Mouse (Mus musculus): Measurements from ENCODE around the gene Hgd. TPM values are rescaled to one million over a fixed set of nuclear protein-coding genes. Genes with fewer than 3 reads are reported as not detected.

Hgd gene
- polyA plus RNA-seq, 1 experiment from 2014 or later = 0.31 TPM

GRCm38 (mm10) chr16:37663643-37664459 is 83.9 kb downstream of the Hgd start:
- no peak for DNase-seq (ENCODE audit: low spot score)
- no peaks in the 10 kb centered on the region for H3K27me3 ChIP-seq (ENCODE audit: low read depth, poor library complexity, severe bottlenecking)
- H3K4me3 ChIP-seq = no peak overlapping the region
- H3K4me1 ChIP-seq = peaks cover 14% of the 10 kb centered on the region
- no peak overlapping the region for H3K27ac ChIP-seq (replicated peaks)
- H3K36me3 ChIP-seq = no peaks in the 10 kb centered on the region
- H3K9me3 ChIP-seq (replicated peaks) = no peaks in the 10 kb centered on the region
- whole genome bisulfite sequencing = 64% methylated on average over 9 of the region's 9 CpGs

GRCm38 (mm10) chr16:37665394-37665935 is 85.5 kb downstream of the Hgd start:
- no peak overlapping the region for H3K4me3 ChIP-seq
- no peaks in the 10 kb centered on the region for H3K27me3 ChIP-seq (ENCODE audit: low read depth, poor library complexity, severe bottlenecking)
- WGBS = 75% methylated on average over 5 of the region's 5 CpGs
- peaks cover 15% of the 10 kb centered on the region for H3K4me1 ChIP-seq
- DNase-seq (ENCODE audit: low spot score) = no peak
- no peaks in the 10 kb centered on the region for H3K9me3 ChIP-seq (replicated peaks)
- H3K27ac ChIP-seq (replicated peaks) = no peak overlapping the region
- no peaks in the 10 kb centered on the region for H3K36me3 ChIP-seq

- Histone ChIP-seq H3K27ac (replicated peaks) (no peak overlapping the region), H3K4me1 (peaks cover 7% of the 10 kb centered on the region), H3K27me3 (ENCODE audit: low read depth, poor library complexity, severe bottlenecking) (no peaks in the 10 kb centered on the region), H3K36me3 (no peaks in the 10 kb centered on the region), H3K4me3 (no peak overlapping the region), H3K9me3 (replicated peaks) (peaks cover 8% of the 10 kb centered on the region; the same call in 1 of the 2 replicates)
- no peak for DNase-seq (ENCODE audit: low spot score)
- 48% methylated on average over 4 of the region's 4 CpGs for WGBS
Observed at GRCm38 (mm10) chr16:37670666-37671283, 90.8 kb downstream of the Hgd start.

GRCm38 (mm10) chr16:37675326-37675725 is 95.4 kb downstream of the Hgd start:
- WGBS = 93% methylated on average over 5 of the region's 5 CpGs
- no peak for DNase-seq (ENCODE audit: low spot score)
- H3K27ac ChIP-seq (replicated peaks) = no peak overlapping the region

GRCm38 (mm10) chr16:37676024-37676676 is 96.2 kb downstream of the Hgd start:
- H3K4me1 ChIP-seq = peaks cover 25% of the 10 kb centered on the region
- H3K9me3 ChIP-seq (replicated peaks) = peaks cover 8% of the 10 kb centered on the region; the same call in 1 of the 2 replicates
- no peaks in the 10 kb centered on the region for H3K27me3 ChIP-seq (ENCODE audit: low read depth, poor library complexity, severe bottlenecking)
- DNase-seq (ENCODE audit: low spot score) = no peak
- WGBS = 57% methylated on average over 17 of the region's 17 CpGs
- H3K4me3 ChIP-seq = 0 out of 2 replicates have a peak overlapping the region, but pooled peaks have one; percentile 2
- H3K27ac ChIP-seq (replicated peaks) = peak overlapping the region; percentile 19
- no peaks in the 10 kb centered on the region for H3K36me3 ChIP-seq

More at GRCm38 (mm10) chr16:37675326-37675725, 95.4 kb downstream of the Hgd start:
- H3K36me3 ChIP-seq = no peaks in the 10 kb centered on the region
- peaks cover 30% of the 10 kb centered on the region for H3K4me1 ChIP-seq
- H3K4me3 ChIP-seq = no peak overlapping the region
- H3K9me3 ChIP-seq (replicated peaks) = peaks cover 8% of the 10 kb centered on the region; the same call in 1 of the 2 replicates
- no peaks in the 10 kb centered on the region for H3K27me3 ChIP-seq (ENCODE audit: low read depth, poor library complexity, severe bottlenecking)

GRCm38 (mm10) chr16:37676677-37677072 is 96.7 kb downstream of the Hgd start:
- no peak overlapping the region for H3K4me3 ChIP-seq
- no peaks in the 10 kb centered on the region for H3K27me3 ChIP-seq (ENCODE audit: low read depth, poor library complexity, severe bottlenecking)
- no peaks in the 10 kb centered on the region for H3K36me3 ChIP-seq
- DNase-seq (ENCODE audit: low spot score) = no peak
- WGBS = 32% methylated on average over 4 of the region's 4 CpGs
- peaks cover 25% of the 10 kb centered on the region for H3K4me1 ChIP-seq
- peak overlapping the region; percentile 19 for H3K27ac ChIP-seq (replicated peaks)
- H3K9me3 ChIP-seq (replicated peaks) = peaks cover 8% of the 10 kb centered on the region; the same call in 1 of the 2 replicates

GRCm38 (mm10) chr16:37677586-37677985 is 97.6 kb downstream of the Hgd start:
- no peaks in the 10 kb centered on the region for H3K36me3 ChIP-seq
- no peaks in the 10 kb centered on the region for H3K27me3 ChIP-seq (ENCODE audit: low read depth, poor library complexity, severe bottlenecking)
- no peak overlapping the region for H3K4me3 ChIP-seq
- peaks cover 33% of the 10 kb centered on the region for H3K4me1 ChIP-seq
- peaks cover 8% of the 10 kb centered on the region; the same call in 1 of the 2 replicates for H3K9me3 ChIP-seq (replicated peaks)
- no peak overlapping the region for H3K27ac ChIP-seq (replicated peaks)
- WGBS = 83% methylated on average over 8 of the region's 8 CpGs
- no peak for DNase-seq (ENCODE audit: low spot score)

- H3K4me3 ChIP-seq = no peak overlapping the region
- peaks cover 58% of the 10 kb centered on the region for H3K4me1 ChIP-seq
- no peak for DNase-seq (ENCODE audit: low spot score)
- H3K36me3 ChIP-seq = no peaks in the 10 kb centered on the region
- peaks cover under 1% of the 10 kb centered on the region; the same call in 1 of the 2 replicates for H3K9me3 ChIP-seq (replicated peaks)
- H3K27ac ChIP-seq (replicated peaks) = peak overlapping the region; percentile 57
- 67% methylated on average over 2 of the region's 2 CpGs for WGBS
- H3K27me3 ChIP-seq (ENCODE audit: low read depth, poor library complexity, severe bottlenecking) = no peaks in the 10 kb centered on the region
Observed at GRCm38 (mm10) chr16:37680216-37680615, 100.3 kb downstream of the Hgd start.

- H3K4me3 ChIP-seq = no peak overlapping the region
- no peak for DNase-seq (ENCODE audit: low spot score)
- WGBS = 83% methylated on average over 8 of the region's 8 CpGs
- peaks cover 63% of the 10 kb centered on the region for H3K4me1 ChIP-seq
- H3K9me3 ChIP-seq (replicated peaks) = no peaks in the 10 kb centered on the region
- peak overlapping the region; percentile 57 for H3K27ac ChIP-seq (replicated peaks)
- no peaks in the 10 kb centered on the region for H3K27me3 ChIP-seq (ENCODE audit: low read depth, poor library complexity, severe bottlenecking)
- no peaks in the 10 kb centered on the region for H3K36me3 ChIP-seq
Observed at GRCm38 (mm10) chr16:37680831-37681230, 100.9 kb downstream of the Hgd start.

Other genes starting within 250 kb of the Hgd start
- 3.3 and 4.8 TPM in 2 replicates for gene Stxbp5l, start 195.2 kb upstream of the Hgd start, polyA plus RNA-seq (2016; fragmentation: Nextera tagmentation; extraction: Ambion mirVana)
- gene Gtf2e1, start 40.4 kb upstream of the Hgd start, polyA plus RNA-seq (2016; fragmentation: Nextera tagmentation; extraction: Ambion mirVana) = 55.2 and 59.9 TPM in 2 replicates
- gene Rabl3, start 40.3 kb upstream of the Hgd start, polyA plus RNA-seq (2016; fragmentation: Nextera tagmentation; extraction: Ambion mirVana) = 45.9 and 48.4 TPM in 2 replicates
- 46.2 and 50.9 TPM in 2 replicates for gene Ndufb4, start 74.3 kb downstream of the Hgd start, polyA plus RNA-seq (2016; fragmentation: Nextera tagmentation; extraction: Ambion mirVana)
- gene Fstl1, start 196.7 kb downstream of the Hgd start, polyA plus RNA-seq (2016; fragmentation: Nextera tagmentation; extraction: Ambion mirVana) = 168 and 195 TPM in 2 replicates

Measured in midbrain, embryonic 10.5 days (tissue).